Mouse (Mus musculus): ENCODE data around the gene Pla2g5.

GRCm38 (mm10) chr4:138857576-138857975, 5.7 kb downstream of the Pla2g5 start:
- TF ChIP-seq GATA1 (IDR thresholded peaks at IDR 0.05; ENCODE audit: borderline replicate concordance, low read length) (no peak), FLI1 (IDR thresholded peaks at IDR 0.05; ENCODE audit: low read length) (no peak)

Measured in megakaryocyte, embryonic 14.5 days (primary cell).